Mouse (Mus musculus) limb, embryonic 14.5 days (tissue): Measurements from ENCODE around the gene Bex1. TPM values are rescaled to one million over a fixed set of nuclear protein-coding genes. Genes with fewer than 3 reads are reported as not detected.

ENCODE experiments used
- ATAC-seq: fragments of 200-750 bp; cut with Nextera tagmentation; 2 replicates; pipeline ENCODE4 v1.8.0; 2017; ENCODE audit warnings: low read depth, moderate number of reproducible peaks, moderate TSS enrichment; ENCODE audit not compliant: low FRiP score
- DNase-seq: peaks from one replicate; pipeline ENCODE4 v3.0.0-alpha.2; 2015; ENCODE audit warnings: low spot score
- H3K27ac ChIP-seq: fragments of 300-500 bp; sonication (generic); replicated peaks from 2 replicates; pipeline ENCODE4 v1.5.1; 2014; ENCODE audit warnings: low read depth, mild to moderate bottlenecking, low read length, moderate library complexity, mixed read lengths
- H3K27me3 ChIP-seq: fragments of 300-500 bp; sonication (generic); 2 replicates; pipeline ENCODE4 v1.6.1; 2014; ENCODE audit warnings: low read length, mixed read lengths; ENCODE audit not compliant: control insufficient read depth, insufficient read depth
- H3K36me3 ChIP-seq: fragments of 300-500 bp; sonication (generic); 2 replicates; pipeline ENCODE4 v1.6.1; 2014; ENCODE audit warnings: mild to moderate bottlenecking, low read length, moderate library complexity, mixed read lengths; ENCODE audit not compliant: control insufficient read depth, insufficient read depth
- H3K4me1 ChIP-seq: fragments of 300-500 bp; sonication (generic); 2 replicates; pipeline ENCODE4 v1.6.1; 2014; ENCODE audit warnings: antibody characterized with exemption, low read length, mixed read lengths; ENCODE audit not compliant: control insufficient read depth, insufficient read depth
- H3K4me2 ChIP-seq: fragments of 300-500 bp; sonication (generic); replicated peaks from 2 replicates; pipeline ENCODE4 v1.6.1; 2014; ENCODE audit warnings: low read depth, mild to moderate bottlenecking, low read length, moderate library complexity; ENCODE audit not compliant: severe bottlenecking
- H3K4me3 ChIP-seq: fragments of 300-500 bp; sonication (generic); replicated peaks from 2 replicates; pipeline ENCODE4 v1.5.1; 2014; ENCODE audit warnings: low read length
- H3K9ac ChIP-seq: fragments of 300-500 bp; sonication (generic); 2 replicates; pipeline ENCODE4 v1.6.1; 2014; ENCODE audit warnings: mild to moderate bottlenecking, low read depth, low read length, moderate library complexity; ENCODE audit not compliant: severe bottlenecking
- H3K9me3 ChIP-seq: fragments of 300-500 bp; sonication (generic); 2 replicates; pipeline ENCODE4 v1.6.1; 2016; ENCODE audit warnings: low read length; ENCODE audit not compliant: control insufficient read depth
- POLR2A ChIP-seq: fragments of 200-500 bp; IDR thresholded peaks from 2 replicates; pipeline ENCODE4 v1.8.0; 2012; ENCODE audit warnings: inconsistent platforms, mild to moderate bottlenecking, moderate library complexity, borderline replicate concordance; ENCODE audit not compliant: insufficient read depth, insufficient read length; ENCODE audit errors: extremely low read depth
- WGBS: fragments of 180-500 bp; shearing (Covaris S2); extraction: QIAGEN DNeasy Blood & Tissue Kit; methylation state at CpG from one replicate; pipeline ENCODE4 v1.1.7; 2014; 5-methylcytosine and 5-hydroxymethylcytosine counted together
- polyA plus RNA-seq, 2 experiments: library from polyadenylated mRNA; depleted of rRNA in 1 of 2; stranded (reverse) in 1 of 2; unstranded in 1 of 2; fragments of >200 nt; fragmentation: Nextera tagmentation in 1 of 2; extraction: Ambion mirVana in 1 of 2; gene quantifications; 2 replicates each; pipeline versions ENCODE4 v1.2.1 to v1.2.3; 2012 to 2014

Bex1 gene
- polyA plus RNA-seq, 2 experiments = 92.3 to 112 TPM

DNA sequence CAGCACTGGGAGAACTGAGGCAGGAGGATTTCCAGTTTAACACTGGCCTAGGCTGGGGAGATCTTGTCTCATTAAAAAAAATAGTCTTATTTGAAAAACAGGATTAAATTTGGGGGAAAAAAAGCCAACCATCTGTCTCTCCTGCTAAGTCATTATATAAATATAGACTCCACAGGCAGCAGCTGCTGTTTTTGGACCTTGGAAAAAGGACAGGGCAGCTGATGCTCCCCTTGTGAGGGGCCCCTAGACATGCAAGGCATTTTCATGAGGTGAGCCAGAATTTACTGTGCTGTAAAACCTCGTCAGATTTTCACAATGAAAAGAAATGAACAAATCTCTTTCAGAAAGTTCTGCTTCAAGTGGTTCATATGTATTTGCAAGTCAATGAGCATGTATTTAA is 990 bp upstream of the Bex1 start:
- H3K4me3 ChIP-seq = no peak overlapping the region
- no peak overlapping the region for H3K4me2 ChIP-seq
- DNase-seq (no peak), ATAC-seq (no peak)
- H3K27me3 ChIP-seq = no peaks in the 10 kb centered on the region
- H3K36me3 ChIP-seq = no peaks in the 10 kb centered on the region
- TF ChIP-seq POLR2A = no peak
- no peak overlapping the region for H3K27ac ChIP-seq
- WGBS = 14% methylated on average over 1 of the region's 1 CpGs
- no peak overlapping the region for H3K9ac ChIP-seq
- H3K4me1 ChIP-seq = no peaks in the 10 kb centered on the region
- no peaks in the 10 kb centered on the region for H3K9me3 ChIP-seq

DNA sequence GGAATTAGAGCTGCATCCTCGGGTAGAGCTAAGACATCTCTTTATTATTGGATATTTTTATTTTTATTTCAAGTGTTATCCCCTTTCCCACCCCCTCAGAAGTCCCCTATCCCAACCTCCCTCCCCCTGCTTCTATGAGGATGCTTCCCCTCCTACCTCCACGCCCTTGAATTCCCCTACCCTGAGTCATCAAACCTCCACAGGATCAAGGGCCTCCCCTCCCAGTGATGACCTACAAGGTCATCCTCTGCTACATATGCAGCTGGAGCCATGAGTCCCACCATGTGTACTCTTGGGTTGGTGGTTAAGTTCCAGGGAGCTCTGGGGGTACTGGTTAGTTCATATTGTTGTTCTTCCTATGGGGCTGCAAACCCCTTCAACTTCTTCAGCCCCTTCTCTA is 1.9 kb downstream of the Bex1 start:
- WGBS = 82% methylated on average over 2 of the region's 2 CpGs
- TF ChIP-seq POLR2A = no peak
- Histone ChIP-seq H3K4me2 (no peak overlapping the region), H3K36me3 (no peaks in the 10 kb centered on the region), H3K27ac (no peak overlapping the region), H3K27me3 (no peaks in the 10 kb centered on the region), H3K9me3 (no peaks in the 10 kb centered on the region), H3K4me3 (no peak overlapping the region), H3K4me1 (no peaks in the 10 kb centered on the region), H3K9ac (no peak overlapping the region)
- ATAC-seq (no peak), DNase-seq (no peak)

DNA sequence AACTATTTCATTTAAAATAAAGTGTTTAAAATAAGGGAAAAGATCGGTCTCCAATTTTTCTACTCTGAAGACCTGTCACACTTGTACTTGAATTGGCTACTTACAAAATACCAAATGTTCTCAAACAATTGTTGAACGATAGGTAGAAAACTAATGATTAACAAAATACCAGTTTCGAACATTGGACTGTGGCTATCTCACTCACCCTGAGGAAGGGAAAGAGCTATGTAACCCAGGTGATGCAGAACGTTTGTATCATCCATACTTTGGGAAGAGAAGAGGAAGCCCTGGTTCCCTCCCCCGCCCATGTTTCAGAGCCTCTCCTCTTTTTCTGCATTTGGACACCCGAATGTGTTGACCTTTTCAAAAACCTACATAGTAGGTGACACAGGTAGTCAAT is 10.9 kb downstream of the Bex1 start:
- Histone ChIP-seq H3K4me1 (no peaks in the 10 kb centered on the region), H3K27me3 (no peaks in the 10 kb centered on the region), H3K36me3 (no peaks in the 10 kb centered on the region), H3K4me3 (no peak overlapping the region), H3K27ac (no peak overlapping the region), H3K9me3 (no peaks in the 10 kb centered on the region), H3K9ac (no peak overlapping the region), H3K4me2 (no peak overlapping the region)
- TF ChIP-seq POLR2A = no peak
- no peak for ATAC-seq
- WGBS = 79% methylated on average over 6 of the region's 6 CpGs
- no peak for DNase-seq

DNA sequence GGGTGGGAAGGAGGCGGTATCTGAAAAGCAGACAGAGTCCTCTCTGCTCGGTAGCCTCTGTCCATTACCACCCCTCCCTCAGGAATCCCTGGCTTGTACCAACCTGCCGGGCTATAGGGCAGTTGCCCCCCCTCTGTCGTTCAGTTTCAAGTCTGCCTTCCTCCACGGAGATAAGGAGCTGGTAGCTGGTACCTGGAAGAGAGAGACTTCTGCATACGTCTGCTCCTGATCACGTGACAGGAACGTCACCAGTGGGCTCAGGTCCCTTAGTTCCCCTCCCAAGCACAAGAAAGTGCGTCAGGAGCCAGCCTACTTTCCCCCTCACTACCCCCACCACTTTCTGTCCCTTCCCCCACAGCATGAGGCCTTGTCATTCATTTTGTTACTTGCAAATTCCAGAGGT is 11.6 kb downstream of the Bex1 start, which contains the start of gene Tceal5:
Gene Tceal5 (minus strand): TSS at position 213 of the 403 bp plus-strand sequence.
- no peaks in the 10 kb centered on the region for H3K9me3 ChIP-seq
- DNase-seq (peak; percentile 45), ATAC-seq (peak; percentile 81)
- 21% methylated on average over 9 of the region's 9 CpGs for WGBS
- peak within 1 kb of the TSS; percentile 49 for H3K9ac ChIP-seq
- H3K36me3 ChIP-seq = no peaks in the 10 kb centered on the region
- peak within 1 kb of the TSS; percentile 51 for H3K4me2 ChIP-seq
- no peaks in the 10 kb centered on the region for H3K4me1 ChIP-seq
- peak within 1 kb of the TSS; percentile 40 for H3K4me3 ChIP-seq
- no peak for TF ChIP-seq POLR2A
- no peak within 1 kb of the TSS for H3K27ac ChIP-seq
- H3K27me3 ChIP-seq = no peaks in the 10 kb centered on the region

DNA sequence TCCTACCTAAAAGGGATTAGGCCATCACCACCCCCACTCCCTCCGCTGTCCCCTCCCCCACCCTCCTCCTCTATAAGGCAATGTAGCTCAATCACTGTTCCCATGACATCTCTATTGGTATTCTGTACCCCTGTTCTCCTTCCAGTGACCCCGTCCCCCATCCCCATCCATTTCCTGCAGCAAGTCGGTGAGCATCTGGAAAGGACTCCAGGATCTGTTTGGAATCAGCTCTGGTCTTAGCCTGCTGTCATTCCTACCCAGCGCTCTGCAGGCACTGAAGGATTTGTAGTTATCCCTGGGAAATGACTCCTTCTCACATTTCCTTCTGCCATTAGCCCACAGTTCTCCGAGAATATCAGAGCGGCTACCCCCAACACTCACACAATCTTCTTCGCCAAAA is 12.1 kb downstream of the Bex1 start:
- Histone ChIP-seq H3K9ac (peak overlapping the region; percentile 49), H3K4me3 (peak overlapping the region; percentile 40), H3K27ac (no peak overlapping the region), H3K9me3 (no peaks in the 10 kb centered on the region), H3K36me3 (no peaks in the 10 kb centered on the region), H3K27me3 (no peaks in the 10 kb centered on the region), H3K4me1 (no peaks in the 10 kb centered on the region), H3K4me2 (peak overlapping the region; percentile 51)
- WGBS = 21% methylated on average over 7 of the region's 7 CpGs
- TF ChIP-seq POLR2A = no peak
- ATAC-seq (peak; percentile 50; the same call in 1 of the 2 replicates), DNase-seq (no peak)

DNA sequence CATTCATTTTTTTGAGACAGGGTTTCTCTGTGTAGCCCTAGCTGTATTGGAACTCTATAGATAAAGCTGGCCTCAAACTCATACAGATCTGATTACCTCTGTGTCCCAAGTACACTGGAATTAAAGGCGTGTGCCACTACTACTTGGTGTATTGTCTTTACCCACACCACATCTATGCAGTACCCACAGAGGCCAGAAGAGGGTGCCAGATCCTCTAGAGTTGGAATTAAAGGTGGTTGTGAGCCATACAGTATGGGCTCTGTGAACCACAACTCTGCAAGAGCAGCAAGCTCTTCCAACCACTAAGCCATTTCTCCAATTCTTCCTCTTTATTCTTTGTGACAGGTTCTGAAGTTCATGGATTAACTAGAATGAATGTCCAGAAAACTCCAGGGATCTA is 18.4 kb downstream of the Bex1 start:
- no peaks in the 10 kb centered on the region for H3K9me3 ChIP-seq
- no peak for TF ChIP-seq POLR2A
- H3K36me3 ChIP-seq = no peaks in the 10 kb centered on the region
- H3K9ac ChIP-seq = no peak overlapping the region
- no peak overlapping the region for H3K4me3 ChIP-seq
- H3K4me1 ChIP-seq = no peaks in the 10 kb centered on the region
- no peak for DNase-seq
- H3K4me2 ChIP-seq = no peak overlapping the region
- 50% methylated on average over 1 of the region's 1 CpGs for WGBS
- no peak for ATAC-seq
- no peak overlapping the region for H3K27ac ChIP-seq
- H3K27me3 ChIP-seq = no peaks in the 10 kb centered on the region
